Mouse (Mus musculus): Measurements from ENCODE around the gene Nrap. TPM values are rescaled to one million over a fixed set of nuclear protein-coding genes. Genes with fewer than 3 reads are reported as not detected.
A peak's percentile ranks its signal among the peaks of the same experiment; 100 is the strongest.

Nrap gene
- total and polyA plus RNA-seq, 2 experiments from 2014 or later, result 60.1 to 163 TPM

- Histone ChIP-seq H3K9me3 (replicated peaks; ENCODE audit: control insufficient read depth, low read length) (no peaks in the 10 kb centered on the region), H3K27me3 (ENCODE audit: control insufficient read depth, insufficient read depth, low read length) (no peaks in the 10 kb centered on the region), H3K27ac (ENCODE audit: low read depth) (peak overlapping the region; percentile 95; the same call in 1 of the 2 replicates), H3K9ac (replicated peaks; ENCODE audit: low read depth, low read length) (peak overlapping the region; percentile 89), H3K4me1 (ENCODE audit: control insufficient read depth, insufficient read depth) (peaks cover 29% of the 10 kb centered on the region), H3K4me2 (ENCODE audit: low read depth, low read length) (peak overlapping the region; percentile 82), H3K36me3 (replicated peaks; ENCODE audit: control insufficient read depth, insufficient read depth, low read length) (no peaks in the 10 kb centered on the region), H3K4me3 (ENCODE audit: low read depth, low read length) (peak overlapping the region; percentile 85)
- ATAC-seq (ENCODE audit: insufficient read depth, low read depth) (no peak), DNase-seq (ENCODE audit: low spot score) (no peak)
- WGBS, result 43% methylated on average over 12 of the region's 12 CpGs
- TF ChIP-seq CTCF (IDR thresholded peaks at IDR 0.05; ENCODE audit: low read depth) (no peak), EP300 (IDR thresholded peaks at IDR 0.05; ENCODE audit: low read depth) (no peak)
These were observed 6.4 kb upstream of the Nrap start for GRCm38 (mm10) chr19:56396227-56396626.

- Histone ChIP-seq H3K27me3 (ENCODE audit: control insufficient read depth, insufficient read depth, low read length) (no peaks in the 10 kb centered on the region), H3K9ac (replicated peaks; ENCODE audit: low read depth, low read length) (no peak overlapping the region), H3K27ac (ENCODE audit: low read depth) (no peak overlapping the region), H3K4me3 (ENCODE audit: low read depth, low read length) (no peak overlapping the region), H3K9me3 (replicated peaks; ENCODE audit: control insufficient read depth, low read length) (no peaks in the 10 kb centered on the region), H3K4me2 (ENCODE audit: low read depth, low read length) (no peak overlapping the region), H3K4me1 (ENCODE audit: control insufficient read depth, insufficient read depth) (peaks cover 36% of the 10 kb centered on the region), H3K36me3 (replicated peaks; ENCODE audit: control insufficient read depth, insufficient read depth, low read length) (no peaks in the 10 kb centered on the region)
- ATAC-seq (ENCODE audit: insufficient read depth, low read depth) (no peak), DNase-seq (ENCODE audit: low spot score) (no peak)
- no peak for TF ChIP-seq CTCF (IDR thresholded peaks at IDR 0.05; ENCODE audit: low read depth)
- no peak for TF ChIP-seq EP300 (IDR thresholded peaks at IDR 0.05; ENCODE audit: low read depth)
- WGBS, result 84% methylated on average over 16 of the region's 16 CpGs
These were observed 5.5 kb upstream of the Nrap start for GRCm38 (mm10) chr19:56395183-56395935.

DNA sequence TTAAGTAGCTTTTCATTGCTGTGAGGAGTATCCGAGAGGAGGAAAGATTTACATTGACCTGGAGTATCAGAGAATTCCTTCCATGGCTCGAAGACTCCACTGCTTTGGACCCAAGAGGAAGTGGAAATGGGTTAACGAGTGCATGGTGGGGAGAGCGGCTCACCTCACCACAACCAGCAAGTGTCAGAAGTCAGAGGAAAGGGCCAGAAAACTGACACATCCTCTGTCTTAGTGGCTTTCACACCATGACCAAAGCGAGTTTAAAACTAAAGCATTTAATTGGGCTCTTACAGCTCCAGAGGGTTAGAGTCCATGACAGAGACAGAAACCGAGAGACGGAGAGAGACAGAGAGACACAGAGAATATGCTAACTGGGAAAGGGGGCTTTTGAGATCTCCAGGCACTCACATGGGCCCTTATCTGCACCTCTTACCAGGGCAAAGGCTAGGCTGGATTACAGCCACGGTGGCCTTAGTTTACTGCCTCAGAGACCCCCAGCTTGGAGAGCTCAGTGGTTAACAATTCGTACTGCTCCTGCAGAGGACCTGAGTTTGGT is 3.6 kb upstream of the Nrap start:
- 79% methylated on average over 9 of the region's 9 CpGs for WGBS
- no peak overlapping the region for H3K9ac ChIP-seq (replicated peaks; ENCODE audit: low read depth, low read length)
- no peak overlapping the region for H3K4me2 ChIP-seq (ENCODE audit: low read depth, low read length)
- H3K4me1 ChIP-seq (ENCODE audit: control insufficient read depth, insufficient read depth), result peaks cover 36% of the 10 kb centered on the region
- no peak overlapping the region for H3K4me3 ChIP-seq (ENCODE audit: low read depth, low read length)
- ATAC-seq (ENCODE audit: insufficient read depth, low read depth), result no peak
- H3K36me3 ChIP-seq (replicated peaks; ENCODE audit: control insufficient read depth, insufficient read depth, low read length), result no peaks in the 10 kb centered on the region
- DNase-seq (ENCODE audit: low spot score), result no peak
- TF ChIP-seq CTCF (IDR thresholded peaks at IDR 0.05; ENCODE audit: low read depth), result no peak
- TF ChIP-seq EP300 (IDR thresholded peaks at IDR 0.05; ENCODE audit: low read depth), result no peak
- H3K9me3 ChIP-seq (replicated peaks; ENCODE audit: control insufficient read depth, low read length), result no peaks in the 10 kb centered on the region
- H3K27me3 ChIP-seq (ENCODE audit: control insufficient read depth, insufficient read depth, low read length), result no peaks in the 10 kb centered on the region
- no peak overlapping the region for H3K27ac ChIP-seq (ENCODE audit: low read depth)

DNA sequence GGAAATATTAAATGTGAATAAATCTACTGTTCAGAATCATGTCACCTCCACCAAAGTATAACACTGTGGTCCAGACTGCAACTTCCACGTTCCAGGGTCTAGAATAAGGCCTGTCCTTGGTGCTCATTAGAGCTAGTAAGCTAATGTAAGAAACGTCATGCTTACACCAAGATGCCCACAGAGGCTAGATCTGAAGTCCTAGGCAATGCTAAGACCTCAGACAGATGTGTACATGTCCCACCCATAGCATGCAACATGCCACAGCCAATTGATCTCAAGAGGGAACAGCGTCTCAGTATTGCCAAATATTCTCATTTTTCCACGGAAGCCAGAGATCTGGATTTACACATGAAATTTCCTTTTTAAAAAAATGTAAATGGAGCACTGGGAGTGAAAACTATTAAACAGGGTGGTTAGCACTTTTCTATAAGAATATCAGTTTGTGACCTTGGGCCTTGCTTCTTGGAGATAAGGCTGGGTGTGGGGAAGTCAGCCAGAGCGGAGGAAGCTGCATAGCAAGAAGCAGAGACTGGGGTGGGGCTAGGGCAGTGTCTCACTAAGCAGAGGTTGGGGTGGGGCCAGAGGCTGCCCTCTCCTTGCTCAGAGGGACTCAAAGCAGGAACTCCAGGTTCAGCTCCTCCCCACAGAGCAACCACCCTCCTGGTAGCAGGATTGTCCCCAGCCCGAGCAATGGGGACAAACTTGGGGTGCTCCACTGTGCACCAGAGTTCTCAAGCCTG is 1.6 kb upstream of the Nrap start:
- DNase-seq (ENCODE audit: low spot score) (no peak), ATAC-seq (ENCODE audit: insufficient read depth, low read depth) (no peak)
- H3K4me3 ChIP-seq (ENCODE audit: low read depth, low read length), result no peak overlapping the region
- 0 out of 2 replicates have a peak overlapping the region, but pooled peaks have one; percentile 98 for H3K27ac ChIP-seq (ENCODE audit: low read depth)
- H3K4me2 ChIP-seq (ENCODE audit: low read depth, low read length), result no peak overlapping the region
- TF ChIP-seq CTCF (IDR thresholded peaks at IDR 0.05; ENCODE audit: low read depth) (no peak), EP300 (IDR thresholded peaks at IDR 0.05; ENCODE audit: low read depth) (no peak)
- WGBS, result 69% methylated on average over 6 of the region's 6 CpGs
- no peaks in the 10 kb centered on the region for H3K9me3 ChIP-seq (replicated peaks; ENCODE audit: control insufficient read depth, low read length)
- no peaks in the 10 kb centered on the region for H3K36me3 ChIP-seq (replicated peaks; ENCODE audit: control insufficient read depth, insufficient read depth, low read length)
- no peak overlapping the region for H3K9ac ChIP-seq (replicated peaks; ENCODE audit: low read depth, low read length)
- H3K4me1 ChIP-seq (ENCODE audit: control insufficient read depth, insufficient read depth), result peaks cover 34% of the 10 kb centered on the region
- no peaks in the 10 kb centered on the region for H3K27me3 ChIP-seq (ENCODE audit: control insufficient read depth, insufficient read depth, low read length)

GRCm38 (mm10) chr19:56389176-56389575 is 661 bp downstream of the Nrap start:
- H3K9ac ChIP-seq (replicated peaks; ENCODE audit: low read depth, low read length), result peak overlapping the region; percentile 80
- ATAC-seq (ENCODE audit: insufficient read depth, low read depth), result peak; percentile 27; the same call in 1 of the 2 replicates
- peaks cover 15% of the 10 kb centered on the region for H3K36me3 ChIP-seq (replicated peaks; ENCODE audit: control insufficient read depth, insufficient read depth, low read length)
- peak overlapping the region; percentile 63 for H3K4me2 ChIP-seq (ENCODE audit: low read depth, low read length)
- H3K9me3 ChIP-seq (replicated peaks; ENCODE audit: control insufficient read depth, low read length), result no peaks in the 10 kb centered on the region
- 37% methylated on average over 11 of the region's 11 CpGs for WGBS
- peak; percentile 62 for DNase-seq (ENCODE audit: low spot score)
- H3K27ac ChIP-seq (ENCODE audit: low read depth), result peak overlapping the region; percentile 98
- peaks cover 28% of the 10 kb centered on the region for H3K4me1 ChIP-seq (ENCODE audit: control insufficient read depth, insufficient read depth)
- no peak for TF ChIP-seq EP300 (IDR thresholded peaks at IDR 0.05; ENCODE audit: low read depth)
- TF ChIP-seq CTCF (IDR thresholded peaks at IDR 0.05; ENCODE audit: low read depth), result no peak
- peak overlapping the region; percentile 56 for H3K4me3 ChIP-seq (ENCODE audit: low read depth, low read length)
- H3K27me3 ChIP-seq (ENCODE audit: control insufficient read depth, insufficient read depth, low read length), result no peaks in the 10 kb centered on the region
